Mouse (Mus musculus) liver, embryonic 14.5 days (tissue): ENCODE data around the gene Stambpl1.

Source experiments
- CTCF ChIP-seq: IDR thresholded peaks from 2 replicates; pipeline ENCODE4 v1.5.1; 2016; ENCODE audit warnings: antibody characterized with exemption, low read depth, control low read depth
- EP300 ChIP-seq: IDR thresholded peaks from 2 replicates; pipeline ENCODE4 v1.6.1; 2016; ENCODE audit warnings: antibody characterized with exemption, low read depth

DNA sequence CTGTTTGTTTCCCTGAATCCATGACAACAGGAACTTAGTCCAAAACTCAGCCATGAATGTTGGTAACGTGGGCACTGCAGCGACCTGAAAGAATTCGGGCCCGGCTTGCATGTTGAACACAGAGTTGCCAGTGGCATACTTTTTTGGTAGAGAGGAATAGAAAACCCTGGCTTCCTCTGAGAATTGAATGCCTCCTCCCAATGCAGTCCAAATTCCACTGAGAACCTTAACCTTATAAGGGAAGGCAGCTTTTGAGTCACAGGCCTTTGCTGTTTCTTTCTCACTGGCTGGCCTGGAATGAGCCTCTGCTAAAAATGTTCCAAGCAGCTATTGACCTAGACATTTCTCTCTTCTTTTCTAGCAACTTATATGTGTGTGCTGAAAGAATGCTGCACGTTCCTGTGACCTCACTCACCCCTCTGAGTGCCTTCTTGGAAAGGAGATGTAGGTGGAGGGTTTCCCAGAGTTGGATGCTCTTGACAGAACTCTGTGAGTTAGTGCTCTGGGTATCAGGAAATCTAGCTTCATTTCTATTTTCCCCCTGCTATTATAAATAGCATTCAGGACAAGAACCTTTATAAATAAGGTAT lies 73.7 kb downstream of the Stambpl1 start:
- TF ChIP-seq CTCF (no peak), EP300 (no peak)
